Mouse (Mus musculus) hindbrain, embryonic 15.5 days (tissue): Measurements from ENCODE around the gene 3425401B19Rik. TPM values are rescaled to one million over a fixed set of nuclear protein-coding genes. Genes with fewer than 3 reads are reported as not detected.
A peak's percentile ranks its signal among the peaks of the same experiment; 100 is the strongest.

ENCODE experiments used
- ATAC-seq: fragments of 200-750 bp; cut with Nextera tagmentation; 2 replicates; pipeline ENCODE4 v1.8.0; 2017; ENCODE audit warnings: low read depth, moderate number of reproducible peaks, moderate TSS enrichment; ENCODE audit not compliant: low FRiP score
- H3K27ac ChIP-seq: fragments of 300-500 bp; sonication (generic); replicated peaks from 2 replicates; pipeline ENCODE4 v1.5.1; 2015; ENCODE audit warnings: mild to moderate bottlenecking, inconsistent platforms
- H3K27me3 ChIP-seq: fragments of 300-500 bp; sonication (generic); 2 replicates; pipeline ENCODE4 v1.6.1; 2015; ENCODE audit warnings: control low read depth, inconsistent platforms
- H3K36me3 ChIP-seq: fragments of 300-500 bp; sonication (generic); 2 replicates; pipeline ENCODE4 v1.6.1; 2015; ENCODE audit warnings: control low read depth, inconsistent platforms
- H3K4me1 ChIP-seq: fragments of 300-500 bp; sonication (generic); replicated peaks from 2 replicates; pipeline ENCODE4 v1.6.1; 2015; ENCODE audit warnings: control low read depth, inconsistent platforms
- H3K4me2 ChIP-seq: fragments of 300-500 bp; sonication (generic); 2 replicates; pipeline ENCODE4 v1.6.1; 2015; ENCODE audit warnings: moderate library complexity, mild to moderate bottlenecking, inconsistent platforms
- H3K4me3 ChIP-seq: fragments of 300-500 bp; sonication (generic); 2 replicates; pipeline ENCODE4 v1.5.1; 2015; ENCODE audit warnings: mild to moderate bottlenecking, inconsistent platforms
- H3K9ac ChIP-seq: fragments of 300-500 bp; sonication (generic); 2 replicates; pipeline ENCODE4 v1.6.1; 2015; ENCODE audit warnings: inconsistent platforms
- H3K9me3 ChIP-seq: fragments of 300-500 bp; sonication (generic); 2 replicates; pipeline ENCODE4 v1.6.1; 2016; ENCODE audit warnings: control low read depth, inconsistent platforms
- WGBS: fragments of 180-500 bp; shearing (Covaris S2); methylation state at CpG from one replicate; pipeline ENCODE4 v1.1.7; 2015; 5-methylcytosine and 5-hydroxymethylcytosine counted together
- polyA plus RNA-seq: library from polyadenylated mRNA; unstranded; fragments of >200 nt; fragmentation: Nextera tagmentation; extraction: Ambion mirVana; gene quantifications from 2 replicates; pipeline ENCODE4 v1.2.1, GENCODE M21; 2015

Gene 3425401B19Rik
- polyA plus RNA-seq, 1 experiment from 2014 or later = 0.08 TPM

- WGBS = 86% methylated on average over 8 of the region's 8 CpGs
- Histone ChIP-seq H3K4me3 (no peak overlapping the region), H3K4me2 (no peak overlapping the region), H3K27ac (no peak overlapping the region), H3K9ac (no peak overlapping the region), H3K27me3 (no peaks in the 10 kb centered on the region), H3K4me1 (no peaks in the 10 kb centered on the region), H3K36me3 (no peaks in the 10 kb centered on the region), H3K9me3 (no peaks in the 10 kb centered on the region)
- no peak for ATAC-seq
Observed at GRCm38 (mm10) chr14:32697774-32698173, 12.7 kb upstream of the 3425401B19Rik start.

GRCm38 (mm10) chr14:32696344-32696743 lies 11.3 kb upstream of the 3425401B19Rik start:
- no peak overlapping the region for H3K4me2 ChIP-seq

GRCm38 (mm10) chr14:32695906-32696305 lies 10.8 kb upstream of the 3425401B19Rik start:
- no peak overlapping the region for H3K4me2 ChIP-seq
- H3K4me1 ChIP-seq = no peaks in the 10 kb centered on the region
- no peak overlapping the region for H3K4me3 ChIP-seq
- H3K9ac ChIP-seq = no peak overlapping the region
- no peaks in the 10 kb centered on the region for H3K9me3 ChIP-seq
- no peak overlapping the region for H3K27ac ChIP-seq
- no peaks in the 10 kb centered on the region for H3K36me3 ChIP-seq
- no peaks in the 10 kb centered on the region for H3K27me3 ChIP-seq
- 83% methylated on average over 2 of the region's 2 CpGs for whole genome bisulfite sequencing
- ATAC-seq = no peak

More at GRCm38 (mm10) chr14:32696344-32696743, 11.3 kb upstream of the 3425401B19Rik start:
- no peak overlapping the region for H3K9ac ChIP-seq
- no peaks in the 10 kb centered on the region for H3K27me3 ChIP-seq
- no peaks in the 10 kb centered on the region for H3K36me3 ChIP-seq
- no peak for ATAC-seq
- WGBS = 87% methylated on average over 2 of the region's 2 CpGs
- H3K4me1 ChIP-seq = no peaks in the 10 kb centered on the region
- no peak overlapping the region for H3K4me3 ChIP-seq
- no peaks in the 10 kb centered on the region for H3K9me3 ChIP-seq
- no peak overlapping the region for H3K27ac ChIP-seq

- Histone ChIP-seq H3K27me3 (no peaks in the 10 kb centered on the region), H3K36me3 (no peaks in the 10 kb centered on the region), H3K9me3 (no peaks in the 10 kb centered on the region), H3K4me1 (peaks cover 18% of the 10 kb centered on the region), H3K4me3 (no peak overlapping the region), H3K27ac (no peak overlapping the region), H3K4me2 (no peak overlapping the region), H3K9ac (no peak overlapping the region)
- 81% methylated on average over 19 of the region's 19 CpGs for WGBS
- no peak for ATAC-seq
Observed at GRCm38 (mm10) chr14:32684735-32685105, 373 bp downstream of the 3425401B19Rik start.

GRCm38 (mm10) chr14:32683982-32684734 lies 935 bp downstream of the 3425401B19Rik start:
- no peak overlapping the region for H3K9ac ChIP-seq
- H3K4me1 ChIP-seq = peaks cover 18% of the 10 kb centered on the region
- no peaks in the 10 kb centered on the region for H3K36me3 ChIP-seq
- H3K27ac ChIP-seq = no peak overlapping the region
- no peak overlapping the region for H3K4me3 ChIP-seq
- H3K4me2 ChIP-seq = peak overlapping the region; percentile 32; the same call in 1 of the 2 replicates
- H3K9me3 ChIP-seq = no peaks in the 10 kb centered on the region
- no peak for ATAC-seq
- H3K27me3 ChIP-seq = no peaks in the 10 kb centered on the region
- WGBS = 28% methylated on average over 19 of the region's 19 CpGs

- 0 out of 2 replicates have a peak, but pooled peaks have one; percentile 25 for ATAC-seq
- H3K4me1 ChIP-seq = peaks cover 18% of the 10 kb centered on the region
- no peaks in the 10 kb centered on the region for H3K9me3 ChIP-seq
- H3K36me3 ChIP-seq = no peaks in the 10 kb centered on the region
- H3K4me3 ChIP-seq = no peak overlapping the region
- no peak overlapping the region for H3K27ac ChIP-seq
- 61% methylated on average over 19 of the region's 19 CpGs for WGBS
- no peaks in the 10 kb centered on the region for H3K27me3 ChIP-seq
- H3K4me2 ChIP-seq = no peak overlapping the region
- no peak overlapping the region for H3K9ac ChIP-seq
Observed at GRCm38 (mm10) chr14:32683251-32683838, 1.7 kb downstream of the 3425401B19Rik start.

GRCm38 (mm10) chr14:32682536-32682935 lies 2.6 kb downstream of the 3425401B19Rik start:
- no peaks in the 10 kb centered on the region for H3K36me3 ChIP-seq
- H3K4me2 ChIP-seq = no peak overlapping the region
- no peak overlapping the region for H3K27ac ChIP-seq
- H3K9ac ChIP-seq = no peak overlapping the region
- ATAC-seq = no peak
- H3K27me3 ChIP-seq = no peaks in the 10 kb centered on the region
- no peak overlapping the region for H3K4me3 ChIP-seq
- WGBS = 91% methylated on average over 12 of the region's 12 CpGs
- peaks cover 18% of the 10 kb centered on the region for H3K4me1 ChIP-seq
- no peaks in the 10 kb centered on the region for H3K9me3 ChIP-seq

- Histone ChIP-seq H3K9ac (no peak overlapping the region), H3K4me1 (peaks cover 18% of the 10 kb centered on the region), H3K27me3 (no peaks in the 10 kb centered on the region), H3K36me3 (no peaks in the 10 kb centered on the region), H3K9me3 (no peaks in the 10 kb centered on the region), H3K27ac (no peak overlapping the region), H3K4me3 (no peak overlapping the region), H3K4me2 (no peak overlapping the region)
- 33% methylated on average over 3 of the region's 3 CpGs for WGBS
- no peak for ATAC-seq
Observed at GRCm38 (mm10) chr14:32681603-32682002, 3.5 kb downstream of the 3425401B19Rik start.

GRCm38 (mm10) chr14:32678565-32678964 lies 6.5 kb downstream of the 3425401B19Rik start:
- Histone ChIP-seq H3K4me3 (no peak overlapping the region), H3K9ac (no peak overlapping the region), H3K9me3 (no peaks in the 10 kb centered on the region), H3K27me3 (no peaks in the 10 kb centered on the region), H3K36me3 (no peaks in the 10 kb centered on the region), H3K4me2 (no peak overlapping the region), H3K4me1 (peaks cover 7% of the 10 kb centered on the region), H3K27ac (no peak overlapping the region)
- ATAC-seq = no peak
- WGBS = 66% methylated on average over 3 of the region's 3 CpGs

- H3K9me3 ChIP-seq = no peaks in the 10 kb centered on the region
- H3K36me3 ChIP-seq = no peaks in the 10 kb centered on the region
- H3K4me3 ChIP-seq = no peak overlapping the region
- H3K4me2 ChIP-seq = no peak overlapping the region
- H3K27me3 ChIP-seq = no peaks in the 10 kb centered on the region
- no peak for ATAC-seq
- H3K9ac ChIP-seq = no peak overlapping the region
- 53% methylated on average over 3 of the region's 3 CpGs for WGBS
- H3K4me1 ChIP-seq = no peaks in the 10 kb centered on the region
- no peak overlapping the region for H3K27ac ChIP-seq
Observed at GRCm38 (mm10) chr14:32673178-32673577, 11.9 kb downstream of the 3425401B19Rik start.

- H3K36me3 ChIP-seq = no peaks in the 10 kb centered on the region
- no peak overlapping the region for H3K4me2 ChIP-seq
- H3K4me1 ChIP-seq = no peaks in the 10 kb centered on the region
- H3K27ac ChIP-seq = no peak overlapping the region
- H3K4me3 ChIP-seq = no peak overlapping the region
- no peak overlapping the region for H3K9ac ChIP-seq
- no peak for ATAC-seq
- 92% methylated on average over 6 of the region's 6 CpGs for WGBS
- no peaks in the 10 kb centered on the region for H3K27me3 ChIP-seq
- no peaks in the 10 kb centered on the region for H3K9me3 ChIP-seq
Observed at GRCm38 (mm10) chr14:32663099-32663498, 22.0 kb downstream of the 3425401B19Rik start.

GRCm38 (mm10) chr14:32659781-32660180 lies 25.3 kb downstream of the 3425401B19Rik start:
- H3K4me1 ChIP-seq = no peaks in the 10 kb centered on the region
- H3K27me3 ChIP-seq = no peaks in the 10 kb centered on the region
- H3K4me2 ChIP-seq = no peak overlapping the region
- ATAC-seq = no peak
- no peaks in the 10 kb centered on the region for H3K36me3 ChIP-seq
- H3K27ac ChIP-seq = no peak overlapping the region
- 78% methylated on average over 9 of the region's 9 CpGs for WGBS
- H3K9ac ChIP-seq = no peak overlapping the region
- no peak overlapping the region for H3K4me3 ChIP-seq
- no peaks in the 10 kb centered on the region for H3K9me3 ChIP-seq
